16 mouse cellular contexts compared by ENCODE assay signal in genomic region chr16:92461412-92461811, GRCm38 (mm10). TPM values are rescaled to one million over a fixed set of nuclear protein-coding genes. Genes with fewer than 3 reads are reported as not detected.
"Had no signal": no experiment of that assay in that cellular context is flagged by ENCODE, and none has a peak within 500 bp of the region (broad histone marks: within the 10 kb centered on the region; RNA-seq: fewer than 3 reads in every experiment).

No protein-coding gene starts in this region.

- DNase-seq: kidney, adult 8-10 months; kidney, postnatal 10 days; kidney, postnatal 36 days; liver, embryonic 13.5 days; lung, adult 2 months; lung, postnatal 14 days; lung, postnatal 4 days; midbrain, embryonic 14.5 days; thymus, adult 2 months; thymus, postnatal 25 days had no signal

- H3K9me3 ChIP-seq: kidney, embryonic 15.5 days; liver, embryonic 13.5 days; neural tube, embryonic 12.5 days; neural tube, embryonic 15.5 days had no signal

- H3K4me2 ChIP-seq: kidney, embryonic 15.5 days; liver, embryonic 13.5 days; midbrain, embryonic 11.5 days; neural tube, embryonic 12.5 days; neural tube, embryonic 15.5 days had no signal

- H3K27me3 ChIP-seq: kidney, embryonic 15.5 days; liver, embryonic 13.5 days; neural tube, embryonic 12.5 days; neural tube, embryonic 15.5 days had no signal

- H3K4me3 ChIP-seq: kidney, embryonic 15.5 days; liver, embryonic 13.5 days; neural tube, embryonic 12.5 days; neural tube, embryonic 15.5 days had no signal

- ATAC-seq: intestine, postnatal 0 days had no signal

- H3K9ac ChIP-seq: kidney, embryonic 15.5 days; liver, embryonic 13.5 days; neural tube, embryonic 12.5 days; neural tube, embryonic 15.5 days had no signal

- H3K27ac ChIP-seq: kidney, embryonic 15.5 days; liver, embryonic 13.5 days; neural tube, embryonic 12.5 days; neural tube, embryonic 15.5 days had no signal

- H3K36me3 ChIP-seq: kidney, embryonic 15.5 days; liver, embryonic 13.5 days; neural tube, embryonic 12.5 days; neural tube, embryonic 15.5 days had no signal

RNA-seq across cellular contexts. Expression of gene Clic6, which starts 24.1 kb away (rescaled TPM):
- total RNA-seq: megakaryocyte-erythroid progenitor cell, adult 5-6 weeks had no signal
